Mouse (Mus musculus): Measurements from ENCODE around the gene Itfg2. TPM values are rescaled to one million over a fixed set of nuclear protein-coding genes. Genes with fewer than 3 reads are reported as not detected.

Gene Itfg2
- polyA plus RNA-seq (2016; fragmentation: Nextera tagmentation; extraction: Ambion mirVana), result 35.9 and 39.3 TPM in 2 replicates

- WGBS, result under 1% methylated on average over 42 of the region's 42 CpGs
- Histone ChIP-seq H3K9me3 (no peaks in the 10 kb centered on the region), H3K9ac (replicated peaks) (peak within 1 kb of the TSS; percentile 71), H3K36me3 (peaks cover 28% of the 10 kb centered on the region), H3K4me3 (replicated peaks) (peak within 1 kb of the TSS; percentile 52), H3K4me2 (peak within 1 kb of the TSS; percentile 72), H3K27ac (peak within 1 kb of the TSS; percentile 95), H3K4me1 (replicated peaks) (peaks cover 4% of the 10 kb centered on the region), H3K27me3 (no peaks in the 10 kb centered on the region)
- peak; percentile 93 for ATAC-seq (ENCODE audit: insufficient number of reproducible peaks, insufficient read depth, low FRiP score, low TSS enrichment, low read depth)
These were observed at the start of gene Itfg2 for GRCm38 (mm10) chr6:128424269-128425019. Itfg2 (minus strand) TSS chr6:128424931.

GRCm38 (mm10) chr6:128474112-128474511, 49.4 kb upstream of the Itfg2 start:
- no peak for ATAC-seq (ENCODE audit: insufficient number of reproducible peaks, insufficient read depth, low FRiP score, low TSS enrichment, low read depth)
- WGBS, result 85% methylated on average over 6 of the region's 6 CpGs
- H3K4me1 ChIP-seq (replicated peaks), result no peaks in the 10 kb centered on the region
- H3K36me3 ChIP-seq, result no peaks in the 10 kb centered on the region
- no peak overlapping the region for H3K27ac ChIP-seq
- H3K9ac ChIP-seq (replicated peaks), result no peak overlapping the region
- no peak overlapping the region for H3K4me3 ChIP-seq (replicated peaks)
- H3K9me3 ChIP-seq, result no peaks in the 10 kb centered on the region
- no peak overlapping the region for H3K4me2 ChIP-seq
- no peaks in the 10 kb centered on the region for H3K27me3 ChIP-seq

- Histone ChIP-seq H3K4me1 (replicated peaks) (no peaks in the 10 kb centered on the region), H3K27ac (no peak overlapping the region), H3K9ac (replicated peaks) (no peak overlapping the region), H3K27me3 (no peaks in the 10 kb centered on the region), H3K4me2 (peak overlapping the region; percentile 36), H3K36me3 (no peaks in the 10 kb centered on the region), H3K4me3 (replicated peaks) (no peak overlapping the region), H3K9me3 (no peaks in the 10 kb centered on the region)
- peak; percentile 42; the same call in 1 of the 2 replicates for ATAC-seq (ENCODE audit: insufficient number of reproducible peaks, insufficient read depth, low FRiP score, low TSS enrichment, low read depth)
- 9% methylated on average over 8 of the region's 12 CpGs for WGBS
These were observed 44.7 kb upstream of the Itfg2 start for GRCm38 (mm10) chr6:128469451-128469850.

- WGBS, result 52% methylated on average over 2 of the region's 2 CpGs
- ATAC-seq (ENCODE audit: insufficient number of reproducible peaks, insufficient read depth, low FRiP score, low TSS enrichment, low read depth), result no peak
- H3K9me3 ChIP-seq, result no peaks in the 10 kb centered on the region
These were observed 42.6 kb upstream of the Itfg2 start for GRCm38 (mm10) chr6:128467298-128467697.

GRCm38 (mm10) chr6:128466563-128466962, 41.8 kb upstream of the Itfg2 start:
- H3K4me3 ChIP-seq (replicated peaks), result no peak overlapping the region
- H3K4me2 ChIP-seq, result no peak overlapping the region
- ATAC-seq (ENCODE audit: insufficient number of reproducible peaks, insufficient read depth, low FRiP score, low TSS enrichment, low read depth), result no peak
- H3K9ac ChIP-seq (replicated peaks), result no peak overlapping the region
- no peaks in the 10 kb centered on the region for H3K4me1 ChIP-seq (replicated peaks)
- no peaks in the 10 kb centered on the region for H3K9me3 ChIP-seq
- no peaks in the 10 kb centered on the region for H3K36me3 ChIP-seq
- H3K27ac ChIP-seq, result no peak overlapping the region
- H3K27me3 ChIP-seq, result no peaks in the 10 kb centered on the region
- 82% methylated on average over 3 of the region's 3 CpGs for WGBS

More at GRCm38 (mm10) chr6:128467298-128467697, 42.6 kb upstream of the Itfg2 start:
- no peaks in the 10 kb centered on the region for H3K4me1 ChIP-seq (replicated peaks)
- no peaks in the 10 kb centered on the region for H3K36me3 ChIP-seq
- no peak overlapping the region for H3K4me2 ChIP-seq
- no peak overlapping the region for H3K4me3 ChIP-seq (replicated peaks)
- no peak overlapping the region for H3K9ac ChIP-seq (replicated peaks)
- no peaks in the 10 kb centered on the region for H3K27me3 ChIP-seq
- no peak overlapping the region for H3K27ac ChIP-seq

- Histone ChIP-seq H3K4me1 (replicated peaks) (no peaks in the 10 kb centered on the region), H3K27me3 (no peaks in the 10 kb centered on the region), H3K9ac (replicated peaks) (no peak overlapping the region), H3K4me2 (no peak overlapping the region), H3K36me3 (no peaks in the 10 kb centered on the region), H3K27ac (no peak overlapping the region), H3K9me3 (no peaks in the 10 kb centered on the region), H3K4me3 (replicated peaks) (no peak overlapping the region)
- no peak for ATAC-seq (ENCODE audit: insufficient number of reproducible peaks, insufficient read depth, low FRiP score, low TSS enrichment, low read depth)
- 75% methylated on average over 7 of the region's 7 CpGs for WGBS
These were observed 41.3 kb upstream of the Itfg2 start for GRCm38 (mm10) chr6:128466043-128466442.

- no peak overlapping the region for H3K27ac ChIP-seq
- no peaks in the 10 kb centered on the region for H3K4me1 ChIP-seq (replicated peaks)
- H3K4me3 ChIP-seq (replicated peaks), result no peak overlapping the region
- 80% methylated on average over 4 of the region's 4 CpGs for WGBS
- no peak overlapping the region for H3K4me2 ChIP-seq
- no peaks in the 10 kb centered on the region for H3K27me3 ChIP-seq
- no peak for ATAC-seq (ENCODE audit: insufficient number of reproducible peaks, insufficient read depth, low FRiP score, low TSS enrichment, low read depth)
- H3K9me3 ChIP-seq, result no peaks in the 10 kb centered on the region
- H3K9ac ChIP-seq (replicated peaks), result no peak overlapping the region
- H3K36me3 ChIP-seq, result no peaks in the 10 kb centered on the region
These were observed 40.3 kb upstream of the Itfg2 start for GRCm38 (mm10) chr6:128464996-128465395.

- no peaks in the 10 kb centered on the region for H3K27me3 ChIP-seq
- no peak overlapping the region for H3K4me3 ChIP-seq (replicated peaks)
- H3K9ac ChIP-seq (replicated peaks), result no peak overlapping the region
- no peaks in the 10 kb centered on the region for H3K36me3 ChIP-seq
- no peak for ATAC-seq (ENCODE audit: insufficient number of reproducible peaks, insufficient read depth, low FRiP score, low TSS enrichment, low read depth)
- H3K4me2 ChIP-seq, result no peak overlapping the region
- H3K4me1 ChIP-seq (replicated peaks), result no peaks in the 10 kb centered on the region
- H3K27ac ChIP-seq, result no peak overlapping the region
- H3K9me3 ChIP-seq, result no peaks in the 10 kb centered on the region
These were observed 36.9 kb upstream of the Itfg2 start for GRCm38 (mm10) chr6:128461606-128462005.

GRCm38 (mm10) chr6:128460729-128461503, 36.2 kb upstream of the Itfg2 start:
- H3K27ac ChIP-seq, result no peak overlapping the region
- no peaks in the 10 kb centered on the region for H3K27me3 ChIP-seq
- H3K4me3 ChIP-seq (replicated peaks), result no peak overlapping the region
- H3K9me3 ChIP-seq, result no peaks in the 10 kb centered on the region
- no peak overlapping the region for H3K9ac ChIP-seq (replicated peaks)
- H3K36me3 ChIP-seq, result no peaks in the 10 kb centered on the region
- no peak for ATAC-seq (ENCODE audit: insufficient number of reproducible peaks, insufficient read depth, low FRiP score, low TSS enrichment, low read depth)
- WGBS, result 77% methylated on average over 14 of the region's 14 CpGs
- no peaks in the 10 kb centered on the region for H3K4me1 ChIP-seq (replicated peaks)
- no peak overlapping the region for H3K4me2 ChIP-seq

- H3K36me3 ChIP-seq, result no peaks in the 10 kb centered on the region
- H3K27me3 ChIP-seq, result no peaks in the 10 kb centered on the region
- 31% methylated on average over 2 of the region's 2 CpGs for WGBS
- no peak overlapping the region for H3K27ac ChIP-seq
- no peak overlapping the region for H3K4me3 ChIP-seq (replicated peaks)
- H3K9me3 ChIP-seq, result no peaks in the 10 kb centered on the region
- no peak overlapping the region for H3K9ac ChIP-seq (replicated peaks)
- no peak for ATAC-seq (ENCODE audit: insufficient number of reproducible peaks, insufficient read depth, low FRiP score, low TSS enrichment, low read depth)
- H3K4me2 ChIP-seq, result no peak overlapping the region
- no peaks in the 10 kb centered on the region for H3K4me1 ChIP-seq (replicated peaks)
These were observed 35.6 kb upstream of the Itfg2 start for GRCm38 (mm10) chr6:128460321-128460720.

- Histone ChIP-seq H3K4me3 (replicated peaks) (no peak overlapping the region), H3K36me3 (no peaks in the 10 kb centered on the region), H3K9me3 (no peaks in the 10 kb centered on the region), H3K9ac (replicated peaks) (no peak overlapping the region), H3K4me1 (replicated peaks) (0 out of 2 replicates have a peak, but pooled peaks cover 4% of the 10 kb centered on the region), H3K27me3 (no peaks in the 10 kb centered on the region), H3K4me2 (no peak overlapping the region), H3K27ac (no peak overlapping the region)
- ATAC-seq (ENCODE audit: insufficient number of reproducible peaks, insufficient read depth, low FRiP score, low TSS enrichment, low read depth), result no peak
- WGBS, result 86% methylated on average over 5 of the region's 5 CpGs
These were observed 32.5 kb upstream of the Itfg2 start for GRCm38 (mm10) chr6:128457186-128457585.
